Mouse (Mus musculus): ENCODE results near the gene Gipc3. TPM values are rescaled to one million over a fixed set of nuclear protein-coding genes. Genes with fewer than 3 reads are reported as not detected.
A peak's percentile ranks its signal among the peaks of the same experiment; 100 is the strongest.

Gene Gipc3
- polyA plus RNA-seq, 1 experiment, result 4.1 TPM

- peak overlapping the region; percentile 85 for H3K27ac ChIP-seq (ENCODE audit: control insufficient read depth, insufficient read depth, low read depth, low read length)
- peak overlapping the region; percentile 83 for H3K4me3 ChIP-seq (ENCODE audit: control insufficient read depth, low read depth, low read length)
Observed at GRCm38 (mm10) chr10:81366477-81367206, 23.6 kb upstream of the Gipc3 start.

GRCm38 (mm10) chr10:81365672-81366476, 22.8 kb upstream of the Gipc3 start, which contains the start of gene 4930404N11Rik:
Gene 4930404N11Rik, minus strand, starts transcription at chr10:81365816.
- Histone ChIP-seq H3K4me1 (ENCODE audit: control insufficient read depth, insufficient read depth, low read length) (peaks cover 19% of the 10 kb centered on the region), H3K4me3 (ENCODE audit: control insufficient read depth, low read depth, low read length) (peak within 1 kb of the TSS; percentile 83), H3K27ac (ENCODE audit: control insufficient read depth, insufficient read depth, low read depth, low read length) (peak within 1 kb of the TSS; percentile 85), H3K36me3 (ENCODE audit: control insufficient read depth, insufficient read depth, low read length) (no peaks in the 10 kb centered on the region; the same call in 1 of the 2 replicates), H3K27me3 (ENCODE audit: control insufficient read depth, insufficient read depth, low read length) (no peaks in the 10 kb centered on the region)
- TF ChIP-seq CTCF (IDR thresholded peaks at IDR 0.05; ENCODE audit: control insufficient read depth, insufficient read depth, insufficient replicate concordance, low read depth, low read length) (no peak), POLR2A (IDR thresholded peaks at IDR 0.05; ENCODE audit: control insufficient read depth, low read depth, low read length) (peak; percentile 80; the same call in 1 of the 2 replicates)

More at GRCm38 (mm10) chr10:81366477-81367206, 23.6 kb upstream of the Gipc3 start:
- TF ChIP-seq CTCF (IDR thresholded peaks at IDR 0.05; ENCODE audit: control insufficient read depth, insufficient read depth, insufficient replicate concordance, low read depth, low read length) (no peak), POLR2A (IDR thresholded peaks at IDR 0.05; ENCODE audit: control insufficient read depth, low read depth, low read length) (peak; percentile 29; the same call in 1 of the 2 replicates)
- Histone ChIP-seq H3K36me3 (ENCODE audit: control insufficient read depth, insufficient read depth, low read length) (no peaks in the 10 kb centered on the region; the same call in 1 of the 2 replicates), H3K4me1 (ENCODE audit: control insufficient read depth, insufficient read depth, low read length) (peaks cover 19% of the 10 kb centered on the region), H3K27me3 (ENCODE audit: control insufficient read depth, insufficient read depth, low read length) (no peaks in the 10 kb centered on the region)

- Histone ChIP-seq H3K36me3 (ENCODE audit: control insufficient read depth, insufficient read depth, low read length) (no peaks in the 10 kb centered on the region), H3K27me3 (ENCODE audit: control insufficient read depth, insufficient read depth, low read length) (no peaks in the 10 kb centered on the region), H3K4me1 (ENCODE audit: control insufficient read depth, insufficient read depth, low read length) (peaks cover 19% of the 10 kb centered on the region), H3K4me3 (ENCODE audit: control insufficient read depth, low read depth, low read length) (peak overlapping the region; percentile 83), H3K27ac (ENCODE audit: control insufficient read depth, insufficient read depth, low read depth, low read length) (peak overlapping the region; percentile 85)
- TF ChIP-seq CTCF (IDR thresholded peaks at IDR 0.05; ENCODE audit: control insufficient read depth, insufficient read depth, insufficient replicate concordance, low read depth, low read length) (no peak), POLR2A (IDR thresholded peaks at IDR 0.05; ENCODE audit: control insufficient read depth, low read depth, low read length) (no peak; the same call in 1 of the 2 replicates)
Observed at GRCm38 (mm10) chr10:81365073-81365472, 22.0 kb upstream of the Gipc3 start.

GRCm38 (mm10) chr10:81364666-81365065, 21.6 kb upstream of the Gipc3 start:
- Histone ChIP-seq H3K4me3 (ENCODE audit: control insufficient read depth, low read depth, low read length) (peak overlapping the region; percentile 83), H3K36me3 (ENCODE audit: control insufficient read depth, insufficient read depth, low read length) (no peaks in the 10 kb centered on the region), H3K27ac (ENCODE audit: control insufficient read depth, insufficient read depth, low read depth, low read length) (peak overlapping the region; percentile 85), H3K4me1 (ENCODE audit: control insufficient read depth, insufficient read depth, low read length) (peaks cover 19% of the 10 kb centered on the region), H3K27me3 (ENCODE audit: control insufficient read depth, insufficient read depth, low read length) (no peaks in the 10 kb centered on the region)
- no peak; the same call in 1 of the 2 replicates for TF ChIP-seq POLR2A (IDR thresholded peaks at IDR 0.05; ENCODE audit: control insufficient read depth, low read depth, low read length)
- TF ChIP-seq CTCF (IDR thresholded peaks at IDR 0.05; ENCODE audit: control insufficient read depth, insufficient read depth, insufficient replicate concordance, low read depth, low read length), result no peak

- TF ChIP-seq CTCF (IDR thresholded peaks at IDR 0.05; ENCODE audit: control insufficient read depth, insufficient read depth, insufficient replicate concordance, low read depth, low read length) (no peak), POLR2A (IDR thresholded peaks at IDR 0.05; ENCODE audit: control insufficient read depth, low read depth, low read length) (no peak)
- H3K36me3 ChIP-seq (ENCODE audit: control insufficient read depth, insufficient read depth, low read length), result no peaks in the 10 kb centered on the region
- no peaks in the 10 kb centered on the region for H3K27me3 ChIP-seq (ENCODE audit: control insufficient read depth, insufficient read depth, low read length)
- peak overlapping the region; percentile 32; the same call in 1 of the 2 replicates for H3K27ac ChIP-seq (ENCODE audit: control insufficient read depth, insufficient read depth, low read depth, low read length)
- peak overlapping the region; percentile 83 for H3K4me3 ChIP-seq (ENCODE audit: control insufficient read depth, low read depth, low read length)
- H3K4me1 ChIP-seq (ENCODE audit: control insufficient read depth, insufficient read depth, low read length), result peaks cover 19% of the 10 kb centered on the region
Observed at GRCm38 (mm10) chr10:81363436-81364346, 20.6 kb upstream of the Gipc3 start.

GRCm38 (mm10) chr10:81362336-81362949, 19.4 kb upstream of the Gipc3 start:
- Histone ChIP-seq H3K4me3 (ENCODE audit: control insufficient read depth, low read depth, low read length) (peak overlapping the region; percentile 83), H3K27ac (ENCODE audit: control insufficient read depth, insufficient read depth, low read depth, low read length) (no peak overlapping the region), H3K4me1 (ENCODE audit: control insufficient read depth, insufficient read depth, low read length) (peaks cover 28% of the 10 kb centered on the region), H3K27me3 (ENCODE audit: control insufficient read depth, insufficient read depth, low read length) (no peaks in the 10 kb centered on the region), H3K36me3 (ENCODE audit: control insufficient read depth, insufficient read depth, low read length) (no peaks in the 10 kb centered on the region)
- TF ChIP-seq POLR2A (IDR thresholded peaks at IDR 0.05; ENCODE audit: control insufficient read depth, low read depth, low read length) (no peak), CTCF (IDR thresholded peaks at IDR 0.05; ENCODE audit: control insufficient read depth, insufficient read depth, insufficient replicate concordance, low read depth, low read length) (no peak)

Data from testis, adult 2 months (tissue).